Mouse (Mus musculus) spleen, postnatal 14 days (tissue): ENCODE results near the gene Ankrd24.

Experiments used
- DNase-seq, 2 experiments: peaks; one replicate each; pipeline ENCODE4 v3.0.0; 2021 to 2022; ENCODE audit warnings: low spot score in 2 of 2

The Ankrd24 gene

GRCm38 (mm10) chr10:81628390-81628789, at the start of gene Ankrd24:
Gene Ankrd24, plus strand, starts transcription at chr10:81628540.
- DNase-seq = no peak

- DNase-seq = no peak
These were observed 48.4 kb upstream of the Ankrd24 start for GRCm38 (mm10) chr10:81579967-81580366.

- no peak for DNase-seq
These were observed 47.8 kb upstream of the Ankrd24 start for GRCm38 (mm10) chr10:81580441-81581070.

GRCm38 (mm10) chr10:81583347-81583746, 45.0 kb upstream of the Ankrd24 start:
- DNase-seq = no peak

- no peak for DNase-seq
These were observed 39.6 kb upstream of the Ankrd24 start for GRCm38 (mm10) chr10:81588739-81589138.

GRCm38 (mm10) chr10:81591846-81592245, 36.5 kb upstream of the Ankrd24 start:
- no peak for DNase-seq

- DNase-seq = no peak
These were observed 35.7 kb upstream of the Ankrd24 start for GRCm38 (mm10) chr10:81592631-81593030.

GRCm38 (mm10) chr10:81593223-81593622, 35.1 kb upstream of the Ankrd24 start:
- DNase-seq = no peak

GRCm38 (mm10) chr10:81593935-81594334, 34.4 kb upstream of the Ankrd24 start:
- DNase-seq = no peak

GRCm38 (mm10) chr10:81595599-81595998, 32.7 kb upstream of the Ankrd24 start:
- no peak for DNase-seq

- DNase-seq = no peak
These were observed 31.7 kb upstream of the Ankrd24 start for GRCm38 (mm10) chr10:81596611-81597010.

- no peak for DNase-seq
These were observed 31.0 kb upstream of the Ankrd24 start for GRCm38 (mm10) chr10:81597137-81597950.

- no peak for DNase-seq
These were observed 30.0 kb upstream of the Ankrd24 start for GRCm38 (mm10) chr10:81598342-81598741.

GRCm38 (mm10) chr10:81598871-81599270, 29.5 kb upstream of the Ankrd24 start:
- no peak for DNase-seq

- no peak for DNase-seq
These were observed 28.7 kb upstream of the Ankrd24 start for GRCm38 (mm10) chr10:81599630-81600029.

- DNase-seq = no peak
These were observed 28.2 kb upstream of the Ankrd24 start for GRCm38 (mm10) chr10:81600096-81600495.

- peak; percentile 80 to 88 for DNase-seq
These were observed 27.6 kb upstream of the Ankrd24 start, which contains the start of gene Tle6 for GRCm38 (mm10) chr10:81600738-81601203. Gene Tle6, minus strand, starts transcription at chr10:81601073.

- no peak for DNase-seq
These were observed 26.9 kb upstream of the Ankrd24 start for GRCm38 (mm10) chr10:81601396-81601905.

- no peak for DNase-seq
These were observed 25.6 kb upstream of the Ankrd24 start for GRCm38 (mm10) chr10:81602741-81603151.

GRCm38 (mm10) chr10:81604019-81604967, 24.0 kb upstream of the Ankrd24 start:
- no peak for DNase-seq

GRCm38 (mm10) chr10:81604968-81605665, 23.2 kb upstream of the Ankrd24 start:
- DNase-seq = peak; percentile 68 to 81
